Mouse (Mus musculus) MEL (cell line): ENCODE results near the gene Slc35e3. TPM values are rescaled to one million over a fixed set of nuclear protein-coding genes. Genes with fewer than 3 reads are reported as not detected.

Experiments used
- DNase-seq: peaks from one replicate; pipeline ENCODE4 v3.0.0; 2011; ENCODE audit warnings: low read depth, low spot score
- H3K27ac ChIP-seq: 2 replicates; pipeline ENCODE4 v1.5.1; 2012; ENCODE audit warnings: low read depth, mild to moderate bottlenecking, control low read depth, low read length, moderate library complexity; ENCODE audit not compliant: control insufficient read depth
- H3K27me3 ChIP-seq, 2 experiments: fragments of 150-350 bp in 1 of 2; sonication (generic) in 1 of 2; 2 replicates each; pipeline ENCODE4 v1.6.1; 2012; ENCODE audit warnings: low read length in 2 of 2, mild to moderate bottlenecking in 2 of 2, improper control_type of control experiment in 1 of 2, moderate library complexity in 1 of 2; ENCODE audit not compliant: insufficient read depth in 2 of 2, control insufficient read depth in 1 of 2
- H3K36me3 ChIP-seq, 2 experiments: 2 replicates each; pipeline ENCODE4 v1.6.1; 2012 to 2014; ENCODE audit warnings: low read length in 2 of 2, improper control_type of control experiment in 1 of 2, inconsistent platforms in 1 of 2, mild to moderate bottlenecking in 1 of 2; ENCODE audit not compliant: insufficient read depth in 2 of 2, control insufficient read depth in 1 of 2
- H3K4me1 ChIP-seq, 2 experiments: fragments of 150-350 bp in 1 of 2; sonication (generic) in 1 of 2; 2 replicates each; pipeline ENCODE4 v1.6.1; 2012; ENCODE audit warnings: low read length in 2 of 2, improper control_type of control experiment in 1 of 2, mild to moderate bottlenecking in 1 of 2; ENCODE audit not compliant: insufficient read depth in 2 of 2, control insufficient read depth in 1 of 2
- H3K4me3 ChIP-seq, 2 experiments: fragments of 150-350 bp in 1 of 2; sonication (generic) in 1 of 2; 2 replicates each; pipeline ENCODE4 v1.5.1; 2012; ENCODE audit warnings: low read depth in 2 of 2, low read length in 2 of 2, mild to moderate bottlenecking in 2 of 2, moderate library complexity in 2 of 2, control low read depth in 1 of 2, improper control_type of control experiment in 1 of 2; ENCODE audit not compliant: control insufficient read depth in 1 of 2, insufficient read depth in 1 of 2
- H3K79me2 ChIP-seq: 2 replicates; pipeline ENCODE4 v1.6.1; 2012; ENCODE audit warnings: mild to moderate bottlenecking, low read length, moderate library complexity; ENCODE audit not compliant: control insufficient read depth, poor library complexity, insufficient read depth
- H3K9ac ChIP-seq: 2 replicates; pipeline ENCODE4 v1.6.1; 2012; ENCODE audit warnings: low read depth, mild to moderate bottlenecking, control low read depth, low read length, moderate library complexity; ENCODE audit not compliant: control insufficient read depth, poor library complexity, severe bottlenecking
- H3K9me3 ChIP-seq: fragments of 150-350 bp; sonication (generic); replicated peaks from 2 replicates; pipeline ENCODE4 v1.6.1; 2012; ENCODE audit warnings: mild to moderate bottlenecking, low read length, improper control_type of control experiment, moderate library complexity; ENCODE audit not compliant: insufficient read depth
- CTCF ChIP-seq, 3 experiments: IDR thresholded peaks in 2 of 3; conservative IDR thresholded peaks in 1 of 3; 2 replicates each; pipeline ENCODE4 v1.5.1; 2011 to 2012; ENCODE audit warnings: low read length in 3 of 3, low read depth in 2 of 3, mild to moderate bottlenecking in 2 of 3, improper control_type of control experiment in 1 of 3, inconsistent platforms in 1 of 3, mixed read lengths in 1 of 3, moderate library complexity in 1 of 3; ENCODE audit not compliant: control insufficient read depth in 1 of 3, insufficient read depth in 1 of 3, poor library complexity in 1 of 3, severe bottlenecking in 1 of 3
- E2F4 ChIP-seq: IDR thresholded peaks from 2 replicates; pipeline ENCODE4 v1.6.1; 2011; ENCODE audit warnings: low read depth, low read length, improper control_type of control experiment, borderline replicate concordance
- ELF1 ChIP-seq: IDR thresholded peaks from 2 replicates; pipeline ENCODE4 v1.6.1; 2014; ENCODE audit warnings: low read depth, mild to moderate bottlenecking, inconsistent platforms, low read length, improper control_type of control experiment, moderate library complexity
- ETS1 ChIP-seq: IDR thresholded peaks from 2 replicates; pipeline ENCODE4 v1.6.1; 2012; ENCODE audit warnings: low read depth, mild to moderate bottlenecking, inconsistent platforms, low read length, improper control_type of control experiment, moderate library complexity
- GATA1 ChIP-seq: IDR thresholded peaks from 2 replicates; pipeline ENCODE4 v1.6.1; 2011; ENCODE audit warnings: low read depth, low read length, improper control_type of control experiment
- JUND ChIP-seq: IDR thresholded peaks from 2 replicates; pipeline ENCODE4 v1.6.1; 2011; ENCODE audit warnings: low read depth, mild to moderate bottlenecking, improper control_type of control experiment, low read length
- MAFK ChIP-seq: IDR thresholded peaks from 2 replicates; pipeline ENCODE4 v1.6.1; 2011; ENCODE audit warnings: low read depth, mild to moderate bottlenecking, low read length, improper control_type of control experiment, borderline replicate concordance
- MAZ ChIP-seq: IDR thresholded peaks from 2 replicates; pipeline ENCODE4 v1.6.1; 2012; ENCODE audit warnings: low read depth, mild to moderate bottlenecking, inconsistent platforms, low read length, improper control_type of control experiment
- MYB ChIP-seq: IDR thresholded peaks from 2 replicates; pipeline ENCODE4 v1.6.1; 2011; ENCODE audit warnings: mild to moderate bottlenecking, low read depth, low read length, improper control_type of control experiment
- NELFE ChIP-seq: IDR thresholded peaks from 2 replicates; pipeline ENCODE4 v1.6.1; 2011; ENCODE audit warnings: low read depth, low read length, improper control_type of control experiment
- NRF1 ChIP-seq: IDR thresholded peaks from 2 replicates; pipeline ENCODE4 v1.6.1; 2014; ENCODE audit warnings: low read depth, mild to moderate bottlenecking, inconsistent platforms, low read length, improper control_type of control experiment, moderate library complexity; ENCODE audit not compliant: poor library complexity, insufficient read depth, severe bottlenecking
- POLR2A ChIP-seq, 2 experiments: IDR thresholded peaks; 2 replicates each; pipeline ENCODE4 v1.6.1; 2011 to 2012; ENCODE audit warnings: low read length in 2 of 2, mild to moderate bottlenecking in 2 of 2, control low read depth in 1 of 2, improper control_type of control experiment in 1 of 2, low read depth in 1 of 2, moderate library complexity in 1 of 2; ENCODE audit not compliant: control insufficient read depth in 1 of 2, insufficient read depth in 1 of 2, poor library complexity in 1 of 2
- SIN3A ChIP-seq: IDR thresholded peaks from 2 replicates; pipeline ENCODE4 v1.6.1; 2012; ENCODE audit warnings: low read length, improper control_type of control experiment, inconsistent platforms
- TAL1 ChIP-seq: IDR thresholded peaks from 2 replicates; pipeline ENCODE4 v1.6.1; 2012; ENCODE audit warnings: mild to moderate bottlenecking, inconsistent platforms, low read length, moderate library complexity, mixed read lengths
- TCF12 ChIP-seq: IDR thresholded peaks from 2 replicates; pipeline ENCODE4 v1.6.1; 2014; ENCODE audit warnings: low read depth, mild to moderate bottlenecking, inconsistent platforms, low read length, improper control_type of control experiment, moderate library complexity
- USF2 ChIP-seq, 2 experiments: IDR thresholded peaks; 2 replicates each; pipeline ENCODE4 v1.6.1; 2011 to 2012; ENCODE audit warnings: improper control_type of control experiment in 2 of 2, low read length in 2 of 2, borderline replicate concordance in 1 of 2, inconsistent platforms in 1 of 2, low read depth in 1 of 2, mild to moderate bottlenecking in 1 of 2; ENCODE audit not compliant: insufficient read depth in 1 of 2
- ZNF384 ChIP-seq: IDR thresholded peaks from 2 replicates; pipeline ENCODE4 v1.6.1; 2012; ENCODE audit warnings: low read depth, mild to moderate bottlenecking, inconsistent platforms, low read length, improper control_type of control experiment
- polyA plus RNA-seq, 2 experiments: library from polyadenylated mRNA; stranded (reverse) in 1 of 2; unstranded in 1 of 2; fragments of >175 nt in 1 of 2; fragments of >200 nt in 1 of 2; gene quantifications; 2 replicates each; pipeline versions ENCODE4 v1.2.1 to v1.2.4; 2012; ENCODE audit warnings: low replicate concordance in 2 of 2, low read depth in 1 of 2; ENCODE audit not compliant: insufficient read length in 2 of 2, insufficient read depth in 1 of 2, missing spikeins in 1 of 2
- total RNA-seq: library from RNA; depleted of rRNA; stranded (reverse); fragments of 300-350 nt; gene quantifications from 2 replicates; pipeline ENCODE4 v1.2.3, GENCODE M21; 2012

Slc35e3 gene
- total and polyA plus RNA-seq, 3 experiments, result 3.7 to 7.4 TPM; not detected in 1

DNA sequence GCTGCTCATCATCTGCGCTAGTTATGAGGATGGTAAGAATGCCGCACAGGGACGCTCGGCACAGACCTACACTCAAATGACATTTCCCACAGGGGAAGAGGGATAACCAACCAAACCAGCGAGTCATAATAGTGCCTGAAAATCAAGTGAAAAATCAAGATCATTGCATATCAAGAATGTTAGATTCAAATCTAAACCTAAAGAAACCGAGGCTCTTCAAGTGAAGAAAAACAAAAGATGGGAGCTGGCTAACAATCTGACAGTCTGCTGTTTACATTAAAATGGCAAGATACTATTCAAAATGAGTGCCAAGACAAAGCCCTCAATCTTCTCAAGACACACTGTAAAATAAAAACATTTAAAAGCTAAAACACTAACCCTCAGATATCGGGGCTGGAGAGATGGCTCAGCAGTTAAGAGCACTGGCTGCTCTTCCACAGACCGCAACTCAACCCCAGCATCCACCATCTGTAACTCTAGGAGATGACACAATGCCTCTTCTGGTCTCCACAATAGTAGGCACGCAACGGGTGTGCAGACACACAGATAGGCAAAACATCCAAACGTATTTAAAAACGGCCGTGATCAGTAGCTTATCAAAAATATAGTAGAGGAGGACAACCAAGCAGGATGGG, 37.7 kb upstream of the Slc35e3 start:
- no peaks in the 10 kb centered on the region for H3K9me3 ChIP-seq
- H3K4me3 ChIP-seq, result no peak overlapping the region
- H3K9ac ChIP-seq, result no peak overlapping the region
- no peak overlapping the region for H3K27ac ChIP-seq
- no peak for DNase-seq
- H3K36me3 ChIP-seq, result peaks cover 4 to 55% of the 10 kb centered on the region in 2 experiments; a peak in 3 of 4 replicates
- H3K79me2 ChIP-seq, result peaks cover 4% of the 10 kb centered on the region; the same call in 1 of the 2 replicates
- no peak for TF ChIP-seq ELF1
- no peak for TF ChIP-seq ETS1
- no peak for TF ChIP-seq POLR2A (IDR thresholded peaks at IDR 0.05; ENCODE audit: control insufficient read depth in 1 of 2, insufficient read depth in 1 of 2, low read depth in 1 of 2, low read length in 2 of 2, poor library complexity in 1 of 2)
- TF ChIP-seq MAFK, result no peak
- TF ChIP-seq CTCF (IDR thresholded peaks at IDR 0.05 in 2 of 3, conservative IDR thresholded peaks at IDR 0.05 in 1 of 3; ENCODE audit: control insufficient read depth in 1 of 3, insufficient read depth in 1 of 3, low read depth in 2 of 3, low read length in 3 of 3, poor library complexity in 1 of 3, severe bottlenecking in 1 of 3), result no peak
- TF ChIP-seq NELFE, result no peak
- TF ChIP-seq USF2 (IDR thresholded peaks at IDR 0.05; ENCODE audit: borderline replicate concordance in 1 of 2, insufficient read depth in 1 of 2, low read depth in 1 of 2, low read length in 2 of 2), result no peak
- TF ChIP-seq SIN3A, result no peak
- no peak for TF ChIP-seq E2F4
- TF ChIP-seq TAL1, result no peak
- no peak for TF ChIP-seq GATA1
- no peak for TF ChIP-seq MAZ
- TF ChIP-seq MYB, result no peak
- TF ChIP-seq NRF1, result no peak
- TF ChIP-seq ZNF384, result no peak
- TF ChIP-seq JUND, result no peak
- H3K4me1 ChIP-seq, result peaks cover 0 to 3% of the 10 kb centered on the region in 2 experiments; a peak in 2 of 4 replicates
- no peaks in the 10 kb centered on the region for H3K27me3 ChIP-seq

DNA sequence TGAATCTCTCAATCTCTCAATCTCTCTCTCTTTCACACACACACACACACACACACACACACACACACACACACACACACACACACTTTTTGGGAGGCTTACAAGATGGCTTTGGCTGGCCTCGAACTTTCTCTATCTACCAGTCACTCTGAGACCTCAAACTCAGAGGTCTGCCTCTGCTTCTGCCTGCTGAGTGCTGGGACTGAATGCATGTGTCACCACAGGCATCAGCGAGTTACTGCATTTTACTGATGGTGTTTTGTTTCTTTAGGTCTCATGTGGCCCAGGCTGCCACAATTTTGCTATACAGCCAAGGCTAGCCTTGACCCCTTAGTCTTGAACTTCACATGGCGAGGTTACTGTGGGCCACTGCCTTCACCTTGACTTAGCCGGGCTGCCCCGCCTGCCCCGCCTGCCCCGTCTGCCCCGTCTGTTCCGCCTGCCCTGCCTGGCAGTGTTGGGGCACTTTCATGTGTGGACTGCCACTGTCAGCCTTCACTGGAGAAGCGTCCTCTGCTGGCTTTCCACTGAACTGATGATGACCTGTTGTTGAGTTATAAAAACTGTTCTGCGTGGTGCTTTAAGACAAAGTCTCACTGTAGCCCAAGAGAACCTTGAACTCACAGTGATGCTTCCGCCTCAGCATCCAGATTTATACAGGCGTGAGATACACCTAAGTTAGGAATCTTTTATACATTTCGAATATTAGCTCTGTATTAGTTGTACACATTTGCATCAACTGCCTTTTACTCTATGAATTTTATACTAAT, 36.5 kb upstream of the Slc35e3 start:
- Histone ChIP-seq H3K36me3 (peaks cover 4 to 54% of the 10 kb centered on the region in 2 experiments; a peak in 3 of 4 replicates), H3K27me3 (no peaks in the 10 kb centered on the region), H3K4me3 (no peak overlapping the region), H3K27ac (no peak overlapping the region), H3K9me3 (no peaks in the 10 kb centered on the region), H3K79me2 (peaks cover 2% of the 10 kb centered on the region; the same call in 1 of the 2 replicates), H3K4me1 (peaks cover 0 to 3% of the 10 kb centered on the region in 2 experiments; a peak in 2 of 4 replicates), H3K9ac (no peak overlapping the region)
- no peak for DNase-seq
- TF ChIP-seq TCF12 (no peak), MAFK (no peak)
